Mouse (Mus musculus): Measurements from ENCODE around the gene Ano2.

Ano2 gene

GRCm38 (mm10) chr6:125737511-125738285 lies 47.5 kb downstream of the Ano2 start:
- DNase-seq (ENCODE audit: extremely low spot score, low read depth, low spot score) = no peak

GRCm38 (mm10) chr6:125743203-125744100 lies 53.2 kb downstream of the Ano2 start:
- DNase-seq (ENCODE audit: extremely low spot score, low read depth, low spot score) = no peak

GRCm38 (mm10) chr6:125747322-125747930 lies 57.2 kb downstream of the Ano2 start:
- DNase-seq (ENCODE audit: extremely low spot score, low read depth, low spot score) = no peak

- no peak for DNase-seq (ENCODE audit: extremely low spot score, low read depth, low spot score)
These were observed 58.4 kb downstream of the Ano2 start for GRCm38 (mm10) chr6:125748646-125749045.

GRCm38 (mm10) chr6:125762851-125763519 lies 72.8 kb downstream of the Ano2 start:
- DNase-seq (ENCODE audit: extremely low spot score, low read depth, low spot score) = no peak

- DNase-seq (ENCODE audit: extremely low spot score, low read depth, low spot score) = no peak
These were observed 83.0 kb downstream of the Ano2 start for GRCm38 (mm10) chr6:125773256-125773655.

GRCm38 (mm10) chr6:125776291-125776690 lies 86.1 kb downstream of the Ano2 start:
- DNase-seq (ENCODE audit: extremely low spot score, low read depth, low spot score) = no peak

- DNase-seq (ENCODE audit: extremely low spot score, low read depth, low spot score) = no peak
These were observed 112.7 kb downstream of the Ano2 start for GRCm38 (mm10) chr6:125802954-125803353.

GRCm38 (mm10) chr6:125803364-125804011 lies 113.3 kb downstream of the Ano2 start:
- peak; percentile 66 for DNase-seq (ENCODE audit: extremely low spot score, low read depth, low spot score)

GRCm38 (mm10) chr6:125808996-125809649 lies 118.9 kb downstream of the Ano2 start:
- DNase-seq (ENCODE audit: extremely low spot score, low read depth, low spot score) = peak; percentile 50

- no peak for DNase-seq (ENCODE audit: extremely low spot score, low read depth, low spot score)
These were observed 121.2 kb downstream of the Ano2 start for GRCm38 (mm10) chr6:125811395-125811794.

- no peak for DNase-seq (ENCODE audit: extremely low spot score, low read depth, low spot score)
These were observed 147.9 kb downstream of the Ano2 start for GRCm38 (mm10) chr6:125838121-125838520.

GRCm38 (mm10) chr6:125841284-125841683 lies 151.1 kb downstream of the Ano2 start:
- no peak for DNase-seq (ENCODE audit: extremely low spot score, low read depth, low spot score)

- no peak for DNase-seq (ENCODE audit: extremely low spot score, low read depth, low spot score)
These were observed 161.0 kb downstream of the Ano2 start for GRCm38 (mm10) chr6:125851196-125851595.

- DNase-seq (ENCODE audit: extremely low spot score, low read depth, low spot score) = no peak
These were observed 168.1 kb downstream of the Ano2 start for GRCm38 (mm10) chr6:125858294-125858693.

- peak; percentile 14 for DNase-seq (ENCODE audit: extremely low spot score, low read depth, low spot score)
These were observed 178.3 kb downstream of the Ano2 start for GRCm38 (mm10) chr6:125868516-125868915.

- no peak for DNase-seq (ENCODE audit: extremely low spot score, low read depth, low spot score)
These were observed 181.3 kb downstream of the Ano2 start for GRCm38 (mm10) chr6:125871482-125871881.

- DNase-seq (ENCODE audit: extremely low spot score, low read depth, low spot score) = no peak
These were observed 184.5 kb downstream of the Ano2 start for GRCm38 (mm10) chr6:125874742-125875141.

- no peak for DNase-seq (ENCODE audit: extremely low spot score, low read depth, low spot score)
These were observed 186.7 kb downstream of the Ano2 start for GRCm38 (mm10) chr6:125876884-125877283.

GRCm38 (mm10) chr6:125878671-125879070 lies 188.5 kb downstream of the Ano2 start:
- no peak for DNase-seq (ENCODE audit: extremely low spot score, low read depth, low spot score)
